Mouse (Mus musculus) embryonic facial prominence, embryonic 15.5 days (tissue): ENCODE measurements around the gene Cldn3. TPM values are rescaled to one million over a fixed set of nuclear protein-coding genes. Genes with fewer than 3 reads are reported as not detected.

Source experiments
- ATAC-seq: fragments of 200-750 bp; cut with Nextera tagmentation; 2 replicates; pipeline ENCODE4 v1.8.0; 2017; ENCODE audit warnings: low read depth, moderate TSS enrichment; ENCODE audit not compliant: insufficient number of reproducible peaks, low FRiP score, low TSS enrichment
- H3K27ac ChIP-seq: fragments of 300-500 bp; sonication (generic); replicated peaks from 2 replicates; pipeline ENCODE4 v1.5.1; 2015; ENCODE audit warnings: mild to moderate bottlenecking, inconsistent platforms
- H3K27me3 ChIP-seq: fragments of 300-500 bp; sonication (generic); 2 replicates; pipeline ENCODE4 v1.6.1; 2015; ENCODE audit warnings: inconsistent platforms
- H3K36me3 ChIP-seq: fragments of 300-500 bp; sonication (generic); 2 replicates; pipeline ENCODE4 v1.6.1; 2015; ENCODE audit warnings: mild to moderate bottlenecking, inconsistent platforms
- H3K4me1 ChIP-seq: fragments of 300-500 bp; sonication (generic); 2 replicates; pipeline ENCODE4 v1.6.1; 2015; ENCODE audit warnings: inconsistent platforms
- H3K4me2 ChIP-seq: fragments of 300-500 bp; sonication (generic); replicated peaks from 2 replicates; pipeline ENCODE4 v1.6.1; 2015; ENCODE audit warnings: mild to moderate bottlenecking, inconsistent platforms
- H3K4me3 ChIP-seq: fragments of 300-500 bp; sonication (generic); replicated peaks from 2 replicates; pipeline ENCODE4 v1.5.1; 2015; ENCODE audit warnings: mild to moderate bottlenecking, inconsistent platforms
- H3K9ac ChIP-seq: fragments of 300-500 bp; sonication (generic); 2 replicates; pipeline ENCODE4 v1.6.1; 2015; ENCODE audit warnings: inconsistent platforms
- H3K9me3 ChIP-seq: fragments of 300-500 bp; sonication (generic); replicated peaks from 2 replicates; pipeline ENCODE4 v1.6.1; 2016; ENCODE audit warnings: inconsistent platforms
- WGBS: fragments of 180-500 bp; shearing (Covaris S2); methylation state at CpG from one replicate; pipeline ENCODE4 v1.1.7; 2015; 5-methylcytosine and 5-hydroxymethylcytosine counted together
- polyA plus RNA-seq: library from polyadenylated mRNA; unstranded; fragments of >200 nt; fragmentation: Nextera tagmentation; extraction: Ambion mirVana; gene quantifications from 2 replicates; pipeline ENCODE4 v1.2.1, GENCODE M21; 2015

Gene Cldn3
- polyA plus RNA-seq, 1 experiment from 2014 or later = 50.9 TPM

GRCm38 (mm10) chr5:135008671-135009589, 22.9 kb downstream of the Cldn3 start, which contains the start of gene Abhd11:
TSS of gene Abhd11 (plus strand) at chr5:135009152.
- H3K9ac ChIP-seq = peak within 1 kb of the TSS; percentile 58
- H3K4me2 ChIP-seq = peak within 1 kb of the TSS; percentile 88
- H3K36me3 ChIP-seq = no peaks in the 10 kb centered on the region
- ATAC-seq = peak; percentile 89
- WGBS = under 1% methylated on average over 52 of the region's 52 CpGs
- peak within 1 kb of the TSS; percentile 75 for H3K4me3 ChIP-seq
- H3K4me1 ChIP-seq = peaks cover 39% of the 10 kb centered on the region
- H3K27ac ChIP-seq = peak within 1 kb of the TSS; percentile 96
- H3K9me3 ChIP-seq = no peaks in the 10 kb centered on the region
- no peaks in the 10 kb centered on the region for H3K27me3 ChIP-seq

- no peaks in the 10 kb centered on the region for H3K9me3 ChIP-seq
- H3K36me3 ChIP-seq = no peaks in the 10 kb centered on the region
- H3K4me1 ChIP-seq = peaks cover 39% of the 10 kb centered on the region
- under 1% methylated on average over 37 of the region's 37 CpGs for WGBS
- peak overlapping the region; percentile 88 for H3K4me2 ChIP-seq
- peak overlapping the region; percentile 75 for H3K4me3 ChIP-seq
- H3K9ac ChIP-seq = peak overlapping the region; percentile 46
- no peaks in the 10 kb centered on the region for H3K27me3 ChIP-seq
- peak overlapping the region; percentile 96 for H3K27ac ChIP-seq
- ATAC-seq = peak; percentile 86
Observed at GRCm38 (mm10) chr5:135009590-135010319, 23.7 kb downstream of the Cldn3 start.

GRCm38 (mm10) chr5:135010320-135010709, 24.3 kb downstream of the Cldn3 start:
- Histone ChIP-seq H3K4me2 (peak overlapping the region; percentile 88), H3K4me3 (peak overlapping the region; percentile 75), H3K9me3 (no peaks in the 10 kb centered on the region), H3K9ac (no peak overlapping the region), H3K27me3 (no peaks in the 10 kb centered on the region), H3K4me1 (peaks cover 40% of the 10 kb centered on the region), H3K27ac (peak overlapping the region; percentile 96), H3K36me3 (no peaks in the 10 kb centered on the region)
- no peak for ATAC-seq
- 56% methylated on average over 7 of the region's 7 CpGs for WGBS

GRCm38 (mm10) chr5:135010841-135011743, 25.1 kb downstream of the Cldn3 start:
- no peak for ATAC-seq

GRCm38 (mm10) chr5:135011809-135012613, 26.0 kb downstream of the Cldn3 start:
- 25% methylated on average over 26 of the region's 26 CpGs for WGBS
- Histone ChIP-seq H3K27ac (no peak overlapping the region; the same call in 1 of the 2 replicates), H3K27me3 (no peaks in the 10 kb centered on the region), H3K36me3 (no peaks in the 10 kb centered on the region), H3K4me3 (peak overlapping the region; percentile 9; the same call in 1 of the 2 replicates), H3K9me3 (no peaks in the 10 kb centered on the region), H3K4me2 (peak overlapping the region; percentile 32), H3K9ac (no peak overlapping the region), H3K4me1 (peaks cover 45% of the 10 kb centered on the region)
- no peak for ATAC-seq

More at GRCm38 (mm10) chr5:135010841-135011743, 25.1 kb downstream of the Cldn3 start:
- peaks cover 45% of the 10 kb centered on the region for H3K4me1 ChIP-seq
- H3K27ac ChIP-seq = no peak overlapping the region; the same call in 1 of the 2 replicates
- no peaks in the 10 kb centered on the region for H3K36me3 ChIP-seq
- H3K9ac ChIP-seq = no peak overlapping the region
- WGBS = 83% methylated on average over 25 of the region's 25 CpGs
- peak overlapping the region; percentile 75; the same call in 1 of the 2 replicates for H3K4me3 ChIP-seq
- peak overlapping the region; percentile 88; the same call in 1 of the 2 replicates for H3K4me2 ChIP-seq
- no peaks in the 10 kb centered on the region for H3K9me3 ChIP-seq
- no peaks in the 10 kb centered on the region for H3K27me3 ChIP-seq

- Histone ChIP-seq H3K4me3 (no peak overlapping the region), H3K27me3 (no peaks in the 10 kb centered on the region), H3K4me2 (peak overlapping the region; percentile 32; the same call in 1 of the 2 replicates), H3K4me1 (peaks cover 44% of the 10 kb centered on the region), H3K27ac (0 out of 2 replicates have a peak overlapping the region, but pooled peaks have one; percentile 31), H3K9me3 (no peaks in the 10 kb centered on the region), H3K9ac (no peak overlapping the region), H3K36me3 (no peaks in the 10 kb centered on the region)
- 9% methylated on average over 13 of the region's 16 CpGs for WGBS
- no peak for ATAC-seq
Observed at GRCm38 (mm10) chr5:135012671-135013441, 26.8 kb downstream of the Cldn3 start.

- Histone ChIP-seq H3K9ac (no peak overlapping the region), H3K4me2 (no peak overlapping the region), H3K4me1 (peaks cover 32% of the 10 kb centered on the region), H3K27ac (no peak overlapping the region), H3K36me3 (no peaks in the 10 kb centered on the region), H3K9me3 (no peaks in the 10 kb centered on the region), H3K4me3 (no peak overlapping the region), H3K27me3 (no peaks in the 10 kb centered on the region)
- no peak for ATAC-seq
- 14% methylated on average over 7 of the region's 7 CpGs for WGBS
Observed at GRCm38 (mm10) chr5:135015497-135015896, 29.5 kb downstream of the Cldn3 start.

- 56% methylated on average over 4 of the region's 4 CpGs for WGBS
- no peak for ATAC-seq
- no peak overlapping the region for H3K27ac ChIP-seq
- no peaks in the 10 kb centered on the region for H3K36me3 ChIP-seq
- H3K4me1 ChIP-seq = peaks cover 24% of the 10 kb centered on the region
- no peak overlapping the region for H3K4me2 ChIP-seq
- H3K27me3 ChIP-seq = no peaks in the 10 kb centered on the region
- no peak overlapping the region for H3K9ac ChIP-seq
- no peaks in the 10 kb centered on the region for H3K9me3 ChIP-seq
- H3K4me3 ChIP-seq = no peak overlapping the region
Observed at GRCm38 (mm10) chr5:135016224-135016759, 30.3 kb downstream of the Cldn3 start.

- Histone ChIP-seq H3K4me2 (no peak overlapping the region), H3K4me3 (no peak overlapping the region), H3K27ac (no peak overlapping the region), H3K9ac (no peak overlapping the region), H3K36me3 (no peaks in the 10 kb centered on the region), H3K27me3 (no peaks in the 10 kb centered on the region), H3K9me3 (no peaks in the 10 kb centered on the region), H3K4me1 (peaks cover 31% of the 10 kb centered on the region)
- 56% methylated on average over 6 of the region's 6 CpGs for WGBS
- ATAC-seq = no peak
Observed at GRCm38 (mm10) chr5:135021814-135022213, 35.8 kb downstream of the Cldn3 start.
